Mouse (Mus musculus) kidney, adult 2 months (tissue): Measurements from ENCODE around the gene Raph1.

Experiments
- CTCF ChIP-seq: fragments of 200-500 bp; conservative IDR thresholded peaks from 2 replicates; pipeline ENCODE4 v1.5.1; 2011; ENCODE audit warnings: low read depth, mild to moderate bottlenecking, control low read depth, low read length, moderate library complexity, mixed read lengths; ENCODE audit not compliant: insufficient read depth, insufficient read length
- POLR2A ChIP-seq: fragments of 200-500 bp; IDR thresholded peaks from one replicate; pipeline ENCODE4 v1.6.1; 2011; ENCODE audit warnings: low read depth, low read length, control low read depth

DNA sequence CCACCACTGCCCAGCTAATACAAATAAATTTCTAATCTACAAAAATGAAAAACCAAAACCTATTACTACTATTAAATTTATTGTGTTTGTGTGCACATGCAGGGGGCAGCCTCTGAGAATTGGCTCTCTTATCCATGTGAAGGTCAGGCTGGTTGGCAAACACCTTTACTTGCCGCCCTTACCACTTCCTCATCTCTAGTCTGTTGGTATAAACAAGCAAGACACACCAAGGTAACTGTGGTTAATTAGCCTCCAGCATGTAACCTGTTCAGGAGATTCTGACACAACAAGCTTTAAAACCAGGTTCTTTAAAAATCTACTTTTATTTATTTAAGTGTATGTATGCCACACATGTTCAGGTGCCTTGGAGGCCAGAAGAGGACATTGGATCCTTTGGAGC, 84.0 kb downstream of the Raph1 start:
- TF ChIP-seq POLR2A: no peak
- no peak for TF ChIP-seq CTCF
